Mouse (Mus musculus): ENCODE data around the gene Il16.

The Il16 gene

DNA sequence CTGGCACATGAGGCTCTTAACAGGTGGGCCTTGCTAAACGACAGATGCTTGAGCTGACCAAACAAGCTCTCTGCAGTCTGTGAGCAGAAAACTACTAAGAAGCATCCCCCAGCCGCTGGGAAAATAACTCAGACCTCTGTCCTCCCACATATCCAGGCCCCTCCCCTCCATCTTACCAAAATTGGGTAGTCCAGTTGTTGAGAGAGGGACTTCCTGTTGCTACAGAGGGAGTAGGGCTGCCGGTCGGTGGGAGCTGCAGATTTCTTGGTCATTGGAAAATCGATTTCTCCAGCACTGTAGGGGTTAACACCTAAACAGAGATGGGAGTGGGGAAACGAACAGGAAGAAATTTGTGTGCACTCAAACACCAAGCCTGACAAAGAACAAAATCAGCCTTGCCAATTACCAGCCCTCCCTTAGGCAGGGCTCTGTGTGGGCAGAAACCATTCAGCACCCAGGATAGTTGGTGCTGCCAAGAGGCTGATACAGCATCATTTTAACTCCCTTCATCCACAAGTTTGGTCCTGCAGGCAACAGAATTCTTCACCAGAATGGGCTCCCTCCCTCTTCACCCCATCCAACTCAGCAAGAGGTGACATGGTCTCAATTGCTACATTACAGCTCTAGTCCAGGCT, 62.8 kb downstream of the Il16 start:
- no peak for DNase-seq (ENCODE audit: low spot score in 2 of 2)

DNA sequence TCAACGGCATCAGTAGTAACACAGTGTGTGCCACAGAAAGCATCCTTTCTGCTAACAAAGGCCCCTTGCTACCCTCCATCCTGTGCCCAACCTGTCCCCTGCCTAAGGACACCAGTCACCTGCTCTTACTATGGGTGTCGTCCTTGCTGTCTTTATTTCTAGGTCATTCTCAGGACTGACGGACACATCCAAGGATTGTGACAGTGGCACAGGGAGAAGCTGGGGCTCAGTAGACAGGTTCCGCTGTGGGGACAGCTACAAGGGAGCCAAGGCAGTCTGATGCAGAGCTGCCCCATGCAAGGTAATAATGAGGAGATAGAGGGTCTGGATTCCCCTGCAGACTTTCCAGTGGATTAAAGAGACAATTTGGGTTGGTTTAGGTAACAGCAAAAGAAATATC, 67.0 kb downstream of the Il16 start:
- DNase-seq (ENCODE audit: low spot score in 2 of 2), result no peak

DNA sequence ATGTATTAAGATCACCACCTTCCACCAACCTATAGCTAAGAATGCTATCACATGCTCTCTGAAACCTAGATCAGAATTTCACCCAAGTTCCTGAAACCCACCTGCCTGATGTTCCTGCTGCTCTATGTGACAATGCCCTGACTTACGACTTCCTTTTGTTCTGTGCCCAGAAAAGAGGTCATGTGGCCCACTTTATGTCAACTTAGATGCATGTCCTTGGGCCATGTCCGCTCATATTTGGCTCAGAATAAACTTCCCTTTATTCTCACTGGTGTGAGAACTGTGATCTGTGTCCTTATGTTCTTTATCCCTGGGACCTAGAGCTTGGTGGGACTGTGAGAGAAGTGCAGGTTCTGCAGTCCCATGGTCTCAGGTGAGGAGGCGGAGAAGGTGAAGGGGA, 68.2 kb downstream of the Il16 start:
- DNase-seq (ENCODE audit: low spot score in 2 of 2), result no peak

DNA sequence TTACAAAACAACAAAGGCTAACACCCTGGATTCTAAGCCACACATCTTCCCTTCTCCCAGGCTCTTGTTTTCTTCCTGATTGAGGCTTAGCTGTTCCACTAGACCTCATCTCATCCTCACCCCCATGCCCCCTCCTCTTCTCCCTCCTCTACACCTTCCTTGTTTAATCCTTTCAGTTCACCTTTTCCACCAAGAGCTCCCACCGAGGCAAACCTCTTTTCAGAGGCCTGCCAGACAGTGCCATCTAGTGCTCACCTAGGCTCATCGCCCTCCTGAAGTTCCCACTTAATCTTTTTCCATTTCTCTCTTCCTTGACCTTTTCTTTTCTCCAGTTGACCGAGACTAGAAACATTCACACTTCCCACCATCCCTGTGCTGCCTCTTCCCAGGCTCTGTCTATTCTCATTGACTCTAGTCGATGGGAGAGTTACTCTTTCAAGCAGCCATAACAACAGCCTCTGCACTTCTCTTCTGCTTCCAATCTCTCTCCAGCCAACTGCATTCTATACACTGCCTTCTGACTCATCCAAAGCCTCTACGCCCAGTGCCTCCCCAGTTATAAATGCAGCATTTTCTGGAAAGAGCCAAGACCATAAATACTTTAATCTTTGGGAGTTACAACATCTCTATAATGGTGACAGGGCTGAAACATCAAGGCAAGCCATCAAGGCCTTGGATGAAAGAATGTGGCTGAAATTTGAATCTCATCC, 69.8 kb downstream of the Il16 start:
- no peak for DNase-seq (ENCODE audit: low spot score in 2 of 2)

DNA sequence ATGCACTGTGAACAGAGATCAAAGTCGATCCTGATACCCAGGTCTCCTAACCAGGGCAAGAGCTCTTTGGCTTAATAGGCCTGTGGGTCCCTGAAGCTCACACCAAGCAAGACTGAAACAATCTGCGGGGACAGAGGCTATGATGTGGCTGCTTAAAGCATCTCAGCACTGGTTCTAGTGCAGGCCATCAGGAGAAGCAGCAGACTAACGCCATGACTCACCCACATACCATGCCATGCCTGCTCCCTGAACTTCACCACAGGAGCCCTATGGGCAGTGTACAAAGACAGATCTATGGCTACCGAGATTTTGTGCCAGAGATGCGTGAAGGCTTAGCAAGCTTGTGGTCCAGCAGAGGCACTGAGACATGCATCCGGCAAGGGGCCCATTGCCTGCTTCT, 74.0 kb downstream of the Il16 start:
- no peak for DNase-seq (ENCODE audit: low spot score in 2 of 2)

DNA sequence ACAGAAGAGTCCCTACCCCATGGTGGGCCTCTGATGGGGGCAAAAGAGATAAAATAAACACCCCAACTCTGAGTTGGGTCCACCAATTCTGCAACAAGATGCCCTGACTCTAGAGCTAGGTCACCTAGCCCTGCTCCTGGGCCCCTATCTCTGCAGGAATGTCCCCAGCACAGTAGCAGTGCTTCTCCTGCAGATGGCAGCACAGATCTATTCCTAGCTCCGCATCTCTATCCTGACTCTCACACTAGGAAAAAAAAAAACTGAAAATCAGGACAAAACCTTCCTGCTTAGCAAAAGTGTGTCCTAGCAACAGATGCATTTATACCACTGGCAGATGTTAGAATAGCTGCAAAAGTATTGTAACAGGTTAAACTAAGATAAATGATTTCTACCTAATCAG, 76.8 kb downstream of the Il16 start:
- DNase-seq (ENCODE audit: low spot score in 2 of 2), result peak in 1 of 2 experiments; percentile 37

DNA sequence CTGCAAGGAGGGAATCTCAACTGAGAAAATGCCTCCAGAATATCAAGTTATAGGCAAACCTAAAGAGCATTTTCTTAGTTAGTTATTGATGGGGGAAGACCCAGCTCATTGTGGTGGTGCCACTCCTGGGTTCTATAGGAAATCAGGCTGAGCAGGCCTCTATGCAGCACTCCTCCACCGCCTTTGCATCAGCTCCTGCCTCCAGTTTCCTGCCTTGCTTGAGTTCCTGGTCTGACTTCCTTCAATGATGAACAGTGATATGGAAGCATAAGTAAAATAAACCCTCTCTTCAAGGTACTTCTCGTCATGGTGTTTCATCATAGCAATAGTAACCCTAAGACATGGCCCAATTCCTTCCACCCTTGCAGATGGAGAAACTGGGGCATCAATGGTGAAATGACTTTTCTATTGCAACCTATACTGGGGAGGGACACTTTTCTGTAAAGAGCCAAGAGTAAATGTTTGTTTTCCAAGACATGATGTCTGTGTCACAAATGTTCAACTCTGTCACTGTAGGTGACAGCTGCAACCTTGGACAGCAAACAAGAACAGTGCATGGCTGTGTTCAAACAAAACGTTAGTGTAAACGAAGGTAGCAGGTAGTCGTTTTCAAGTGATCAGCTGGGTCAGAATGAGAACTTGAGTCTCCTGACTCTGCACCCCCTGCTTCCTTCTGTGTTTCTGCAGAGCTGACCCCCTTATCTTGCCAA, 77.4 kb downstream of the Il16 start:
- no peak for DNase-seq (ENCODE audit: low spot score in 2 of 2)

DNA sequence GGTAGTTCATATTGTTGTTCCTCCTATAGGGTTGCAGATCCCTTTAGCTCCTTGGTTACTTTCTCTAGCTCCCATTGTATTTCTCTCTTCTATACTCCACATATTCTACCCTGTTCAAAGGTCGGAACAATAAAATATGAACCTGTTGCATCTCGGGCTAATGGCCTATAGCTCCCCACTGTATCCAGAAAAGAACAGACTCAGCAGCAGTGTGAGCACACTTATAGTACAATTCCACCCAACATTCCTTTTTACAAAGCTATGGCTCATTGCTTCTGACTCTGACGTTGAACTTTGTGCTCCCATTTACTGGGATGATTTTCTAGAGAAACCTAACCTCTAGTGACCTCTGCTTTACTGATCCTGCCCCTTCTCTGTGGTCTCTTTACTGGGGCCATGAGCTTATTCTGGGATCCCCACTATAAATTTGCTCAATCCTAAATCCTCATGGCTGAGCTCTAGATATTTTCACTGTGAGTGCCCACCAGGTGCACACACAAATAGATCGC, 79.4 kb downstream of the Il16 start:
- DNase-seq (ENCODE audit: low spot score in 2 of 2), result no peak

DNA sequence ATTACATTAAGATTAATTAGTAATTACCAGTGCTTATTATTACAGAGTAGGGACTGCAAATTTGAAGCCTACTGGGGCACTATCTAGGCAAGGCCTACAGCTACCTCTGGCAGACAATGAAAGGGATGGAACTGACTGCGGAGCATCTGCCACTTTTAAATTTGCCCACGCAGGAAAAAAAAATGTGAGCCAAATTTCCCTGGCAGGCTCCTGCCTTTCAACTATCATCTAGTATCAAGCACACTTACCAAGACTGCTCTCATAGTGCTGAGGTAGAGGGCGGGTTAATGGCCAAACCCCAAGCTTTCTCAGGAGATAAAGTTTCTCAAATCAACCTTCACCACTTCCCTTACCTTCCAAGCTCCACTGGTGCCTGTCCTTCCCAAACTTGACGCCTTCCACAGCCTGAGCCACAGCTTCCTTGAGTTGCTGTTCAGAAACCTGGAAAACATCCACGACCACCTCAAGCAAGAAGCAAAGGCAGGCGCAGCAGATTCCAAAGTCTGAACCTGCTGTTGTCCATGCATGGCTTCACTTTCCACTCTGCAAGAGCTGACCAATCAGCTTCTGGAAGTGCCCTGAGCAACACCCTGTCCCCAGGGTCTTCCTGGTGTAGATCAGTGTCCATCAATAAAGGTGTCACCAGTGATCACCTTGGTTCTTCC, 82.7 kb downstream of the Il16 start:
- DNase-seq (ENCODE audit: low spot score in 2 of 2), result no peak

DNA sequence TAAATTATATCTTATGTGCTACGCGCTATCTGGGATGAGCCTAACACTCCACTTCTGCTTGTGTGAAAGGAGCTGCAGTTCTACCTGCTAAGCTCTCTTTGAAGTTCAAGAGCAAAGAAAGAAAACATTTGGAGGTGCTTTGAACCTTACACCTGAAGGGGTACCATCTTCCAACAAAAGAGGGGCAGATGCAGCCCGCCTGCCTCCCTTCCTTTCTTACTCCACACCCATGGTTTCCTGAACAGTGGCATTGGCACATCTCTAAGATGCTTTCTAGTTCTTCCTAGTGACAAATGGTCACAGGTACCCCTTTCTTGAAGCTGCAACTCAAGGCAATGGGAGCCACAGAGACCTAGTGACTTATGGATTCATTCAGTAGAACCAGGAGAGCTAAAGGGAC, 83.8 kb downstream of the Il16 start:
- DNase-seq (ENCODE audit: low spot score in 2 of 2), result no peak

DNA sequence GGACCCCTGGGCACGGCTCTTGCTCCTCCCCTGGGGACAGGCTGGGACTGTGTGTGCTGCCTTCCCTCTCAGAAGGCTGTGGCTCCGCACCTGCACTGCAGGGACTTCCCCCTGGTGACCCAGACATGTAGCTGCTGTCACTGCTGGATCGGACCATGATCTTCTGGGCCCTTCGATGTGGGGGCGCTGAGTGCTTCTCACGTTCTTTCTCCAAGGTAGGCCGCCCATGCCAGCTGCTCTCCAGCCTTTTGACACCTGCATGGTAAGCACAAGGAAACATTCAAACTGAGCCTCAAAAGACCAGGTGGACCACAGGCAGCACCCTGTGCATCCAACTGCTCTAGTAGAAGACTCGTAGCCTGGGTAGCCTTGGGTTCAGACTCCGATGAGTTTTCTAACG, 84.5 kb downstream of the Il16 start:
- no peak for DNase-seq (ENCODE audit: low spot score in 2 of 2)

DNA sequence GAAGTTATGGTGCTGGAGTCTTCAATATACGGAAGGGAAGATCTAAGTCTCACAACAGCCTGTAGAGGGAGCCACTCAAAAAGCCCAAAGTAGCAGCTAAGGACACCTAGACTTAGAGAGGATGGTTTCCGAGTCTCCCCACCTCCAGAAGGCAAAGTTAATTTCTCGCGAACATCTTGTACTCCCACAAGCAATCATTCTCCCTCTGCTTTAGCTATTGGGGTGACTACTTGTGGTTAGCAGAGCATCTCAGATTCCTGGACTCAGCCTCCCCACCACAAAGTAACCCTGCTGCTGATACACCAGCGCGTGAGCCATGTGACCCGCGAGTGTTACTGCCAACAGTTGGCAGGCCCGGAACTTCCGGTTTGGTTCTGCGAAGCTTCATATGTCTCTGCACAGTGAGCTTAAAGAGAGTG, 85.2 kb downstream of the Il16 start:
- no peak for DNase-seq (ENCODE audit: low spot score in 2 of 2)

DNA sequence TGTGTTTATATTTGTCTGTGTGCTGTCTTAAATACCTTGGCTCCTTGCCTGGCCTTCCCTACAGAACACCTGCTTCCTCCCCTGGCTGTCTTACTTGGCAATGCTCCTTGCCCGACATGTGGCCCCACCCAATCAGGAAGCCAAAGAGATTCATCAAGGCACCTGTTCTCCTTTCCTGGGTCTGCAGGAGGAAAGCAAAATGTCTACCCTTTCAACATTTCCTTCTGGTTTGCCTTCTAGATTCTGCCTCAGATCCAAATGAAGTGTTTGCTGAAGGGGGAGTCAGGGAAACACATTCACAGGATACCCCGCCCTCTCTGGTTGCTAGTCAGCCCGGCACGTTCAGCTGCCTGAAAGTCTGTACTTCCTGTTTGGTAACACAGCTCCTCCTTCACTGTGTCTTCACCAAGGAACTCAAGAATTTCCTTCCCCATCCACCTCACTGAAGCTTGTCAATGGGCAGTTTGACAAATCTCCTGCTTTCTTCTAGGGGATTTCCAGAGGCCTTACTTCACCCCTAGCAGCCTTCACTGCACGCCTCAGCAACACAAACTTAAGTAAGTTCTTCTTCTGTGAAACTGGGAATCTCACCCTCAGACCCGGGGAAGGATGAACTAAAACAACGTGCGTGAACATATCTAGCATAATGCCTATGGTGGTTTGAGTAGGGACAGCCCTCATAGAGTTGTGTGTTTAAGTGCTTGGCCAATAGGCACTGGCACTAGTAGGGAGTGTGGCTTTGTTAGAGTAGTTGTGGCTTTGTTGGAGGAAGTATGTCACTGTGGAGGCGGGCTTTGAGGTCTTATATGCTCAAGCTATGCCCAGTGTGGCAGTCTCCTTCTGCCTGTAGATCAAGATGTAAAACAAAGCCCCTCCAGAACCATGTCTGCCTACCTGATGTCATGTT, 86.1 kb downstream of the Il16 start:
- DNase-seq (ENCODE audit: low spot score in 2 of 2), result no peak

DNA sequence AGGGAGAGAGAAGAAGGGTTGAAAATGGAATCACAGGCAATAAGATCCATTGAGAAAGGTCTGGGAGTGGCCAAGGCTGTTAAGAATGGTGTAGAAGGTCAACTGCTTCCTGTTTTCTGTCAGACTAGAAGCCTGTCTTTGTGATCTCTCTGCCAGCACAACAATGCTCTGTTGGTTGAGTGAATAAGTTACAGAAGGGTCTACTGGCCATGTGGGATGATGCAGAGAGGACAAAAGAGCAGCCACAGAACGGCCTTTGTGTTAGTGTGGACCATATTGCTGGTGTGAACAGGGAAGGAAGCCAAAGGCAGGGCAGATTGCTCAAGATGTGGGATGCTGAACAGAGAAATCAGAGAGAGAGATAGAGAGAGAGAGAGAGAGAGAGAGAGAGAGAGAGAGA, 86.8 kb downstream of the Il16 start:
- DNase-seq (ENCODE audit: low spot score in 2 of 2), result no peak

DNA sequence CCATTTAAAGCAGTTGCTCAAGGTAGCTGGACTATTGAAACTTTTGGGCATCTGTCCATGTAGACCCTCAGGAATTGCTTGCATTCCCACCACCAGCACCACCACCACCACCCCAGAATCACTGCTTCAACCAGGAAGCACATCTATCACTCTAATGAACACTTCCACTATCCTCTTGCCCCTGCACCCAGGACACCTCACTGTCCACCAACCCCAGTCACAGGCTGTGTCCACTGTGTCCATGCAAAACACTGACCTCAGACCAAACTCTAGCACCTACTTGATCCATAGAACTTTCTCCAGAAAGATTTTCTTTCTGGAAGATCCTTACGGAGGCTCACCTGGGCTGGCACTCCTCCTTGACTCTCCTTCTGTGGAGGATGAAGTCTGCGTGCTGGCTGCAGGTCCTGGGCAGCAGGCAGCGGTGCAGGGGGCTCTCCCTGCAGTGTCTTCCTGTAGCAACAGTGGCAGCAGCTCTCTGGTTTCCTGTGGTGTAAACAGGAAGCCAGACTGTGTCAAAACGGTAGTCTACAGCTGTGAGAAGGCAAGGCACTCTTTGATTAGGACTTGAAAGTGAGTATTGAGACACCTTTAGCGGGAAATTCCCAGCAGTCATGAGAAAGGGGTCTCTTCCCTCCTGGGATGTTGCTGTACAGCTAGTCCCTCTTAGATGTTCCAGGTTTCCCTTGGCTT, 90.4 kb downstream of the Il16 start:
- no peak for DNase-seq (ENCODE audit: low spot score in 2 of 2)

DNA sequence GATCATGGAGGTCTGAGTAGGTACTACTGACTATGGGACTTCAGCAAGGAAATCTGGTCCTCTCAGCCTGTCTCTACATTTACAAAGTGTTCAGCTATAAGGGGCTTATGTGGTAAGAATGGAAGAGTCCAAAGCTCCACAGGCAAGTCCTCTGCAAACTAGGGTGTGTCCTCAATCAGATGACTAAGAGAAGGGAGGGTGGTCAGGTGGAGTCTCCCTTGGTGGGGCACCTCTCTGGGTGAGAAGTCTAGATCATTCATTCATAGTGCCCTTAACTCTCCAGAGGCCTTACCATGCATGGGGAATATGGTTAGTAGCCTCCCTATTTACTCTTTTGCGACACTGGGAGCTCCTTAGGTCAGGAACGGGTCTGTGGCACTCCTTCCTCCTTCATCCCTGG, 91.3 kb downstream of the Il16 start:
- DNase-seq (ENCODE audit: low spot score in 2 of 2), result no peak

DNA sequence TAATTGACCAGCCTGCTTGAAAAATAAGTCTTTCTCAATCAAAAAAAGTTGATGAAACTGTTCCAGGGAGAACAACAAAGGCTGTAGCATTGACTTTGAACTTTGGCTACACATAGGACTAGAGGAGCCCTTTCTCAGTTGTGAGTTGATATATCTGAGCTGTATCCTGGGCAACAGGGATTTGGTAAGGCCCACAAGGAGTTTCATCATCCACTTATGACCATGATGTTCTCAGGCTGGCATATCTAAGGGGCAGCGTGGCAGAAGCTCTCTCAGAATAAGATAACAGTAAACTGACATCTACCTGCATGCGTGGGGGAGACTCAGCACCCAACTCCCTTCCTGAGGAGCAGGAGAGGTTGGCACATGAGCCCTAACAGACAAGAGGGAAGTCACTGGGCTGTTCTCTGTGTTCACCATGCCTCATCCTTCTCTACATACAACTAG, 91.9 kb downstream of the Il16 start:
- DNase-seq (ENCODE audit: low spot score in 2 of 2), result no peak

DNA sequence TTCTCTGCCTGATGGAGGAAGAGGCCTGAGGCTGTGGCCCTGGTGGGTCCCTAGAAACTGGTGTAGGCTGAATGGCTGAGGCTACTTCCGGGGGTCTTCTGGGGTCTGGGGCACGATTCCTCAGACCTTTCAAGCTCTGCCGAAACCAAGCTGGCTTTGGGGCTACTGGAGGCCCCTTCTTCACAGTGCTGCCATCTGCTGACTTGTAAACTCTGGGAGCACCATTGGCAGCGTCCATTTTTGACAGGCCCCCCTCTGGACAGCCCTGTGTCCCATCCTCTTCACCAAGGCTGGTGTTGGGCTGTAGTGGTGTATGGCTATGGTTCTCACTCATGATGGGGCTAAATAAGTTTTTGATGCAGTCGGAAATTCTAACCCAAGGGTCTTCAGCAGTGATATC, 93.0 kb downstream of the Il16 start:
- no peak for DNase-seq (ENCODE audit: low spot score in 2 of 2)

DNA sequence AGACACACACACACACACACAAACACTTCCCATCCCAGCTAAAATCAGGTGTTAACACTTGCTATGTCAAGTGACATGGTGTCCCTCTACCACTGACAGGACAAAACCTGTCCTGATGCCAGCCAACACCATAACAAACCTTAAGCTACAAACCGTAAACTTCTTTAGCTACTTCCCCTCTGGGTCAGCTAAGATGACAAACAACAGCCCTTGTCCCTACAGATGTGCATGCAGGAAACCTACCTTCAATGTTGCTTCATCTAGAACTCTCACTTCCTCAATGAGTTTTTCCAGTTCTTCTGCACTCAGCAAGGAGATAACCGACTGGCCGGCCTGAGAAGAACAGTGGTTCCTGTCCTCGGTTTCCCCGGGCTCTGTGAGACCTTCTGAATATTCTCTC, 94.9 kb downstream of the Il16 start:
- DNase-seq (ENCODE audit: low spot score in 2 of 2), result no peak

DNA sequence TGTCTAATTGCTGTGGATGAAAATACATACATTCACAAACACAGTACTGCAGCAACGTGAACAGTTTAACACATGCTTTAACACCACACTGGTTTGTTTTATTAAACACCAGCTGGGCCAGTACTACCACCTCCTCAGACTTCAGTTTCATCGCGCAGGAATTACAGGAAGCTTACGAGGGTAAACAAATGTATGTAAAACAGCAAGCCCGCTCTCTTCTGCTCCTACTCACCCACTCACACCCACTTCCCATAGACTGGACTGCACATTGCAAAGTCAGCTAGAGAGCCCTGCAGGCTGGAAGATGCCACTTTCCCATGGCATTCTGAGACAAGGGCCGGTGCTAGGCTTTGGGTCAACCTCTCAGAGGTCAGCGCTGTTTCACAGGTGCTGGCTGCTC, 96.7 kb downstream of the Il16 start:
- no peak for DNase-seq (ENCODE audit: low spot score in 2 of 2)

DNA sequence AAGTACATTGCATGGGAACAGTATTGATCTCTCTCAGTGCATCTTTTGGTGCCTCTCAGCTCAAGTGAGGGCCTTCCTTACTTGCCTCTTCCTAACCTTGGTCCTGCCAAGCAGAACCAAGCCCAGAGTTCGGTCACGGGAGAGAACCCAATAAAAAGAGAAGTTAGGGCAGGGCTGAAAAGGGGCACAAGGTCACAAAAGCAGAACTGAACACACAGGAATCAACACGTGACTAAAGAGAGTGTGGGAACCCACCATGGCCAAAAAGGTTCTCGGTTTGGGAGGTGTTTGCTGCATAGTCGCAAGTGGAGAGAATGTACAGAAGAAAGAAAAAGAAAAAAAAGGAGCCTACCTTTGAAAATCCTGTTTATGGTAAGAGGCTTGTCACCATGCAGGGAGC, 100.0 kb downstream of the Il16 start:
- no peak for DNase-seq (ENCODE audit: low spot score in 2 of 2)

Data from urinary bladder, postnatal 36 days (tissue).